Mouse (Mus musculus): ENCODE results near the gene Mob3b. TPM values are rescaled to one million over a fixed set of nuclear protein-coding genes. Genes with fewer than 3 reads are reported as not detected.

The Mob3b gene
- polyA plus RNA-seq, 1 experiment from 2014 or later: 14.7 TPM

DNA sequence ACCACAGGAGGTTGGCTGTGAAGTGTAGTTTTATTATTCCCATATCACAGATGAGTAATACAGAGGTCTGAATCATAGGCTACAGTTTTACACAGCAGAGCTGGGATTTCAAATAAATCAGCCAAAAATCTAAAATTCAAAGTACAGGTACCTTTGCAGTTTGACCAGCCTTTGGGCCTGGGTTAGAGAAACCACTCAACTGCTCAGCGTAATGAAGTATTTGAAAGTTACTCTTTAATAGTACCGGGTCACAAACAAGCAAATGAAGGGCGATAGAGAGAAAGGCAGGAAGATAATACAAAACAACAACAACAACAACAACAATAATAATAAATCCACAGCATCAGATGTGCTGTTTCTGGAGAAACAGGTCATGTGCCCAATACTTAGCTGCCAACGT lies 169.7 kb downstream of the Mob3b start:
- no peak overlapping the region for H3K9ac ChIP-seq
- H3K27ac ChIP-seq: no peak overlapping the region
- H3K4me2 ChIP-seq: no peak overlapping the region
- ATAC-seq (replicated peaks; ENCODE audit: low FRiP score): no peak
- H3K9me3 ChIP-seq (replicated peaks): no peaks in the 10 kb centered on the region
- WGBS: 93% methylated on average over 4 of the region's 4 CpGs
- no peak overlapping the region for H3K4me3 ChIP-seq (replicated peaks)
- no peaks in the 10 kb centered on the region for H3K36me3 ChIP-seq
- H3K4me1 ChIP-seq: peaks cover 17% of the 10 kb centered on the region
- peaks cover 4% of the 10 kb centered on the region for H3K27me3 ChIP-seq

- ATAC-seq (replicated peaks; ENCODE audit: low FRiP score): no peak
- Histone ChIP-seq H3K9me3 (replicated peaks) (no peaks in the 10 kb centered on the region), H3K27me3 (peaks cover 4% of the 10 kb centered on the region), H3K4me3 (replicated peaks) (no peak overlapping the region), H3K4me2 (no peak overlapping the region), H3K36me3 (no peaks in the 10 kb centered on the region), H3K9ac (no peak overlapping the region), H3K4me1 (peaks cover 13% of the 10 kb centered on the region), H3K27ac (no peak overlapping the region)
- WGBS: 68% methylated on average over 12 of the region's 12 CpGs
These were observed 170.2 kb downstream of the Mob3b start for GRCm38 (mm10) chr4:34987109-34987508.

GRCm38 (mm10) chr4:34986647-34987046 lies 170.6 kb downstream of the Mob3b start:
- Histone ChIP-seq H3K27ac (no peak overlapping the region), H3K4me1 (peaks cover 12% of the 10 kb centered on the region), H3K36me3 (no peaks in the 10 kb centered on the region), H3K9ac (no peak overlapping the region), H3K9me3 (replicated peaks) (no peaks in the 10 kb centered on the region), H3K4me3 (replicated peaks) (no peak overlapping the region), H3K4me2 (no peak overlapping the region), H3K27me3 (no peaks in the 10 kb centered on the region; the same call in 1 of the 2 replicates)
- WGBS: 73% methylated on average over 4 of the region's 4 CpGs
- no peak for ATAC-seq (replicated peaks; ENCODE audit: low FRiP score)

DNA sequence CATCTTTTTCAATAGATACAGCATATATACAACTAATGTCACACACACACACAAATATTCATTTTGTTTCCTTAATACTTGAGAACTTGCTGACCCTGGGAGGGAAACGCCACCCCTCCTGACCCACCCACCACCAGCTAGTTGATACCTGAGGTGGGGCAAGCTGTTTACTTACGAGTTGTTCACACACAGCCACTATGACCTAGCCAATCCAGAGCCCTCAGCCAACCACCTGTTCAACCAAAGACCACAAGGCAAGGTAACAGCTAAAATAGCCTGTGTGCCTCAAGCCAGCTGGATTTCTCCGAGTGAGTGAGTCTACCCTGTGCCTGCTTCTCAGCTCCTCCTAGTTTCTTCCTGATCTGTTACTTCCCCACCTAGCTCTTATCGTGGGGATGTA lies 172.9 kb downstream of the Mob3b start:
- no peak overlapping the region for H3K9ac ChIP-seq
- no peak overlapping the region for H3K4me3 ChIP-seq (replicated peaks)

GRCm38 (mm10) chr4:34983511-34983910 lies 173.8 kb downstream of the Mob3b start:
- Histone ChIP-seq H3K4me3 (replicated peaks) (no peak overlapping the region), H3K27ac (no peak overlapping the region), H3K4me2 (no peak overlapping the region), H3K27me3 (no peaks in the 10 kb centered on the region; the same call in 1 of the 2 replicates), H3K9me3 (replicated peaks) (no peaks in the 10 kb centered on the region), H3K4me1 (peaks cover 14% of the 10 kb centered on the region; the same call in 1 of the 2 replicates), H3K9ac (no peak overlapping the region), H3K36me3 (no peaks in the 10 kb centered on the region)
- 76% methylated on average over 6 of the region's 6 CpGs for WGBS
- ATAC-seq (replicated peaks; ENCODE audit: low FRiP score): no peak

More for the DNA sequence above, 172.9 kb downstream of the Mob3b start:
- no peaks in the 10 kb centered on the region for H3K9me3 ChIP-seq (replicated peaks)
- WGBS: 92% methylated on average over 4 of the region's 4 CpGs
- H3K27me3 ChIP-seq: no peaks in the 10 kb centered on the region; the same call in 1 of the 2 replicates
- no peaks in the 10 kb centered on the region for H3K36me3 ChIP-seq
- H3K4me1 ChIP-seq: peaks cover 14% of the 10 kb centered on the region; the same call in 1 of the 2 replicates
- H3K4me2 ChIP-seq: no peak overlapping the region
- ATAC-seq (replicated peaks; ENCODE audit: low FRiP score): no peak
- no peak overlapping the region for H3K27ac ChIP-seq

DNA sequence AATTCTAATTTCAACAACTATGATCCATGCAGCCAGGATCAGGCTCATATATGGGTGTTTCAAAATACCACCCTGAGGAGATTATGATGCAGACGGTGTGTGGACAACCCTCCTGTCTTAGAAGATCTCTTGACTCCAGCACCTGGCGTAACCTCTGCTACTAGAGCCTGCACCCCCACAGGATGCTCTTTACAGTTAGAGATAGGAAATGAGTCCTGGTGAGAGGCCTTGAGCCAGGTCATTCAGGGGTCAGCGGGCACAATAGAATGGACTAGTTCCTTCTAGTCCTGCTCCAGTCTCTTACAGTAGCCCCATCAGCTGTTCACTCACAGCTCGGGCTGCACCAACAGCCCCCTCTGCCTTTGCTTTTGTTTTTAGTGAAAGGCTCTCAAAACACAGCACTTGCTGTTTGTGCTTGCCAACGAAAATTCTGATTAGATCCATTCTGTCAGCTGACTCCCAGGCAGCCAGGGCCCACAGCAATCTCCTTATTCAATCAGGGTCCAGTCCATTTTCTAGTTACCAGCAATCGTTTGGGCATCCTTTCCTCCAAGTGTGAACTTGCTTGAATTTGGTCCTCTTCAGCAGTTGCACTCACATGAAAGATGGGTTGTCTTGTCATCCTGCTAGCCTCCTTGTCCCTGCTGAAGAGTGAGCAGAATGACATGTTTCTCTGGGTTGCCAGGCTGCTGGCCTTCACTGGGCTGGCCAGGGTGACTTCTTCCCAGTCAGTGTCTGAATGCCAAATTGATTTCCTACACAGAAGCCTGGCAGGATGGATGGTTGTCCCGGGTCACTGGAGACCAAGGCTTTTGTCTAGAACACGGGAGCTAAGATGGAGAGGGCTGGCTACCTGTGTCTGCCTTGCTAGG lies 175.7 kb downstream of the Mob3b start:
- 64% methylated on average over 8 of the region's 8 CpGs for WGBS
- no peak for ATAC-seq (replicated peaks; ENCODE audit: low FRiP score)
- Histone ChIP-seq H3K4me1 (peaks cover 14% of the 10 kb centered on the region; the same call in 1 of the 2 replicates), H3K9me3 (replicated peaks) (no peaks in the 10 kb centered on the region), H3K4me3 (replicated peaks) (no peak overlapping the region), H3K36me3 (no peaks in the 10 kb centered on the region), H3K27me3 (no peaks in the 10 kb centered on the region), H3K4me2 (no peak overlapping the region), H3K9ac (no peak overlapping the region), H3K27ac (no peak overlapping the region)

GRCm38 (mm10) chr4:34980461-34981039 lies 176.7 kb downstream of the Mob3b start:
- Histone ChIP-seq H3K36me3 (no peaks in the 10 kb centered on the region), H3K27ac (no peak overlapping the region), H3K4me2 (no peak overlapping the region), H3K27me3 (no peaks in the 10 kb centered on the region), H3K9ac (no peak overlapping the region), H3K4me1 (peaks cover 14% of the 10 kb centered on the region; the same call in 1 of the 2 replicates), H3K9me3 (replicated peaks) (no peaks in the 10 kb centered on the region), H3K4me3 (replicated peaks) (no peak overlapping the region)
- WGBS: 78% methylated on average over 8 of the region's 8 CpGs
- ATAC-seq (replicated peaks; ENCODE audit: low FRiP score): no peak

GRCm38 (mm10) chr4:34976916-34977702 lies 180.2 kb downstream of the Mob3b start:
- Histone ChIP-seq H3K4me3 (replicated peaks) (no peak overlapping the region), H3K9me3 (replicated peaks) (no peaks in the 10 kb centered on the region), H3K4me1 (peaks cover 12% of the 10 kb centered on the region; the same call in 1 of the 2 replicates), H3K4me2 (no peak overlapping the region), H3K27me3 (no peaks in the 10 kb centered on the region), H3K36me3 (no peaks in the 10 kb centered on the region), H3K27ac (no peak overlapping the region), H3K9ac (no peak overlapping the region)
- 81% methylated on average over 4 of the region's 4 CpGs for WGBS
- ATAC-seq (replicated peaks; ENCODE audit: low FRiP score): no peak

GRCm38 (mm10) chr4:34976331-34976778 lies 180.9 kb downstream of the Mob3b start:
- Histone ChIP-seq H3K9ac (no peak overlapping the region), H3K4me1 (peaks cover 5% of the 10 kb centered on the region; the same call in 1 of the 2 replicates), H3K27ac (no peak overlapping the region), H3K4me2 (no peak overlapping the region), H3K4me3 (replicated peaks) (no peak overlapping the region), H3K9me3 (replicated peaks) (no peaks in the 10 kb centered on the region), H3K36me3 (no peaks in the 10 kb centered on the region), H3K27me3 (no peaks in the 10 kb centered on the region)
- WGBS: 80% methylated on average over 13 of the region's 13 CpGs
- no peak for ATAC-seq (replicated peaks; ENCODE audit: low FRiP score)

DNA sequence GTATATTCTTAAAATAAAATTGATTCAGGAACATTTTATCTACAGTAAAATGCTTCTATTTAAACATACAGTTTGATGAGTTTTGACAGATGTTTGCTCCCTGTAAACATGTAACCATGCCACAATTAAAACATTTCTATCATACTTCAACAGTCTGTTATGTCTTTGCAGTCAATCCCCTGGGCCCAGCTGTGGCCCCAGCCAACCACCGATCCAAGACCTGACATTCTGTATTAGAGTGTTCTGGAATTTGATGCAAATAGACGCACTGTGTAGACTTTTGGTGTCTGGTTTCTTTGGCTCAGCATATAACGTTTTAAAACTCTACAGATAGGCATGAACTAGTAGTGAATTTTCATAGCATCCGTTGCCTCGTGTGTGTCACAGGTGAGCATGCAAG lies 182.5 kb downstream of the Mob3b start:
- Histone ChIP-seq H3K27me3 (no peaks in the 10 kb centered on the region), H3K4me2 (no peak overlapping the region), H3K4me1 (no peaks in the 10 kb centered on the region), H3K4me3 (replicated peaks) (no peak overlapping the region), H3K36me3 (no peaks in the 10 kb centered on the region), H3K27ac (no peak overlapping the region), H3K9me3 (replicated peaks) (no peaks in the 10 kb centered on the region), H3K9ac (no peak overlapping the region)
- 74% methylated on average over 5 of the region's 5 CpGs for WGBS
- no peak for ATAC-seq (replicated peaks; ENCODE audit: low FRiP score)

- Histone ChIP-seq H3K4me3 (replicated peaks) (no peak overlapping the region), H3K4me1 (peaks cover 19% of the 10 kb centered on the region), H3K27me3 (0 out of 2 replicates have a peak, but pooled peaks cover under 1% of the 10 kb centered on the region), H3K4me2 (no peak overlapping the region), H3K27ac (no peak overlapping the region), H3K9ac (no peak overlapping the region), H3K36me3 (no peaks in the 10 kb centered on the region), H3K9me3 (replicated peaks) (no peaks in the 10 kb centered on the region)
- ATAC-seq (replicated peaks; ENCODE audit: low FRiP score): no peak
- 83% methylated on average over 6 of the region's 6 CpGs for WGBS
These were observed 189.7 kb downstream of the Mob3b start for GRCm38 (mm10) chr4:34967541-34967940.
